Mouse (Mus musculus): Measurements from ENCODE around the gene Pex5.

GRCm38 (mm10) chr6:124427289-124427688 lies 12.4 kb upstream of the Pex5 start:
- TF ChIP-seq CTCF (IDR thresholded peaks at IDR 0.05; ENCODE audit: extremely low read depth, insufficient read depth, low read length), result no peak
- TF ChIP-seq POLR2A (IDR thresholded peaks at IDR 0.05; ENCODE audit: extremely low read depth, insufficient read depth, low read length), result no peak

Data from cortical plate, adult 2 months (tissue).